Mouse (Mus musculus): ENCODE data around the gene Gm13287.
"Not testable (repeated sequence)": the region's sequence is repeated elsewhere in the genome, so short reads cannot be mapped to it uniquely, and the experiment has no call there.

Gene Gm13287

GRCm38 (mm10) chr4:88802954-88803353 is at the start of gene Gm13287:
TSS of gene Gm13287 (plus strand) at chr4:88803254.
- not testable (repeated sequence) for DNase-seq

DNA sequence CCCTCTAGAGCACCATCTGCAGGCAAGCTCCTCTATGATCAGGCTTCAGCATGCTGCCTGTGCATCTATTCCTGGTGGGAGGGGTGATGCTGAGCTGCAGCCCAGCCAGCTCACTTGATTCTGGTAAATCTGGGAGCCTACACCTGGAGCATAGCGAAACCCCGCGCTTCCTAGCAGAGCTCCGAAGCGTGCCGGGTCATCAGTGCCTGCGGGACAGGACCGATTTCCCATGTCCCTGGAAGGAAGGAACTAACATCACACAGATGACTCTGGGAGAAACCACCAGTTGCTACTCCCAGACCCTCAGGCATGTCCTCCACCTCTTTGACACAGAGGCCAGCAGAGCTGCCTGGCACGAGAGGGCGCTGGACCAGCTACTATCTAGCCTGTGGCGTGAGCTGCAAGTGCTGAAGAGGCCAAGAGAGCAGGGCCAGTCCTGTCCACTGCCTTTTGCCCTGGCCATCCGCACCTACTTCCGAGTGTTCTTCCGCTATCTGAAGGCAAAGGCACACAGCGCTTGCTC is 48.2 kb upstream of the Gm13287 start, which contains the start of gene Gm13271:
TSS of gene Gm13271 (plus strand) at position 51 of the 523 bp plus-strand sequence.
- peak; percentile 72 to 74 for DNase-seq

GRCm38 (mm10) chr4:88756581-88757513 is 46.2 kb upstream of the Gm13287 start:
- DNase-seq: not testable (repeated sequence)

DNA sequence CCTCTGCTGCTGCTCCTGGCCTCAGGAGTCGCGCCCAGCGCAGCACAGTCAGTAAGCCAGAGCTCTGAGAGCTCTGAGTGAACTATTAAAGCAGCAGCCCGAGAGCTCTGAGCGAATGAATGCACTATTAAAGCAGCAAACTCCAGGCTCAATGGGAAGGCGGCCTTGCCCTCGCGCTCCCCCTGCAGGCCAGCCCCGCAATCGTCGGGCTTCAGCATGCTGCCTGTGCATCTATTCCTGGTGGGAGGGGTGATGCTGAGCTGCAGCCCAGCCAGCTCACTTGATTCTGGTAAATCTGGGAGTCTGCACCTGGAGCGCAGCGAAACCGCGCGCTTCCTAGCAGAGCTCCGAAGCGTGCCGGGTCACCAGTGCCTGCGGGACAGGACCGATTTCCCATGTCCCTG is 45.4 kb upstream of the Gm13287 start:
- DNase-seq: peak; percentile 87 to 90

DNA sequence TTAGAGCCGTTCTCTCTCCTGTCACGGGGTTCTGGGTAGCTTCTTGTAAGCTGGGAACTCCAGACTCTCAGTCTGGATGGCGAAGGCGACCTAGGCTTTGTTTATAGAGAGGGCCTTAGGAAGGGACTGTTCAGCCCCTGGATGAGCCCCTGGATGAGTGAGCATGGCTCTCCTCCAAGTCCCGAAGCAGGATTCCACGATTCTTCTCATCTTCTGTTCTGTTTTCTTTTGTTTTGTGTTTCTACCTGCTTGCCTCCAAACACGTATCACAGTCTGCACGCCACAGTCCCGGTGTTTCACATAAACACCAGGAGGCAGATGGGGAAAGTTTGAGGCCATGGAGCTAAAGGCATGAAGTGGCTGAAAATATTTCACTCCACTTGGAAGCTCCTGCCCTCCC is 44.3 kb upstream of the Gm13287 start:
- not testable (repeated sequence) for DNase-seq

DNA sequence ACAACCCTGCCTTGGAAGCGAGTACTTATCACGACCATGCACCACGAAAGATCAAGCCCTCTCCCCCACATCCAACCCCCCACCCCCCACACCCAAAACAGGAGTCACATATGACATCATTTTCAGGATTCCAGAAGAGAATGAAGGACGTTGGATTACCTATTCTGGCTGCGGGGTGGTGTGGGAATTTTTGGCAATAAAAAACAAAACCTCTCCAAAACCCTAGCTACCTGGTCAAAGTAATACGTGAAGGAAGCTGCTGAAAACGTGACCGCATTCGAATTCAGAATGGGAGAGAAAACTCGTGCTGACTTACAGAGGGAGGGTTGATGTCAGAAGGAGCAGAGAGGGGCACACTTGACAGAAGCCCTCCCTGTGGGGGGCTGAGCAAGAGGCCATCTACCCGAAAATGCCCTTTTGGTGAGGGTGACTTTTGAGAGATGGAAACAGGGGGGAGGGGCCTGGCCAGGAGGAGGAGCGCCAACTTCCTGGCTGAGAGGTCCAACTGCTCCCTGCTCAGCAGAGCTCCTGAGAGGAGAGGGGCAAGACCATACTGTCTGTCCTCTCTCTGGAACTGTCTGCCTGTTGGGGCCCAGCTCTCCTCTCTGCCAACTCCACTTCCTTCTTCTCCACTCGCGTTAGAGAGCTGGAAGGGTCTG is 43.3 kb upstream of the Gm13287 start, which contains the start of gene Gm13283:
TSS of gene Gm13283 (plus strand) at position 510 of the 659 bp plus-strand sequence.
- peak in 1 of 2 experiments; percentile 35 for DNase-seq

- peak; percentile 46 to 57 for DNase-seq
These were observed 42.6 kb upstream of the Gm13287 start for GRCm38 (mm10) chr4:88760431-88760830.

- peak; percentile 68 to 69 for DNase-seq
These were observed 41.3 kb upstream of the Gm13287 start for GRCm38 (mm10) chr4:88761776-88762175.

- DNase-seq: peak in 1 of 2 experiments; percentile 29
These were observed 40.7 kb upstream of the Gm13287 start for GRCm38 (mm10) chr4:88762341-88762740.

DNA sequence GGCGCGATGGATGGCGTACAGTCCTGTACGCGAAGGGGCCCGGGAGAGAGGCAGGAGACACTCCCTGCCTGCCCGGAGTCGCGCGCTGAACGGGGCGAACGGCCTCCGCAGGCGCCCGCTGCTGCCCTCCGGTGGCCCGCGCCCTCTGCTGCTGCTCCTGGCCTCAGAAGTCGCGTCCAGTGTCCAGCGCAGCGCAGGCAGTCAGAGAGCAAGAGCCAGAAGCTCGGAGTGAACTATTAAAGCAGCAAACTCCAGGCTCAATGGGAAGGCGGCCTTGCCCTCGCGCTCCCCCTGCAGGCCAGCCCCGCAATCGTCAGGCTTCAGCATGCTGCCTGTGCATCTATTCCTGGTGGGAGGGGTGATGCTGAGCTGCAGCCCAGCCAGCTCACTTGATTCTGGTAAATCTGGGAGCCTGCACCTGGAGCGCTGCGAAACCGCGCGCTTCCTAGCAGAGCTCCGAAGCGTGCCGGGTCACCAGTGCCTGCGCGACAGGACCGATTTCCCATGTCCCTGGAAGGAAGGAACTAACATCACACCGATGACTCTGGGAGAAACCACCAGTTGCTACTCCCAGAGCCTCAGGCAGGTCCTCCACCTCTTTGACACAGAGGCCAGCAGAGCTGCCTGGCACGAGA is 39.6 kb upstream of the Gm13287 start:
- peak in 1 of 2 experiments; percentile 14 for DNase-seq

DNA sequence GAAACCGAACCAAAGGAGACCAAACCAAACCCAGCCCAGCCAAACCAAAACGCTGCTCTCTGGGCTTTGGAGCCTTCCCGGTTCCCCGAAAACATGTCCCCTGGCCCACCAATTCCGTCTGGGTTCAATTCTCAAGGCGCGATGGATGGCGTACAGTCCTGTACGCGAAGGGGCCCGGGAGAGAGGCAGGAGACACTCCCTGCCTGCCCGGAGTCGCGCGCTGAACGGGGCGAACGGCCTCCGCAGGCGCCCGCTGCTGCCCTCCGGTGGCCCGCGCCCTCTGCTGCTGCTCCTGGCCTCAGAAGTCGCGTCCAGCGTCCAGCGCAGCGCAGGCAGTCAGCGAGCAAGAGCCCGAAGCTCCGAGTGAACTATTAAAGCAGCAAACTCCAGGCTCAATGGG is 29.5 kb upstream of the Gm13287 start, which contains the start of gene Gm13290:
TSS of gene Gm13290 (plus strand) at position 301 of the 400 bp plus-strand sequence.
- not testable (repeated sequence) for DNase-seq

- DNase-seq: not testable (repeated sequence)
These were observed 26.4 kb upstream of the Gm13287 start, which contains the start of gene Gm13289 for GRCm38 (mm10) chr4:88776622-88777021. TSS of gene Gm13289 (plus strand) at chr4:88776922.

GRCm38 (mm10) chr4:88779550-88779949 is 23.5 kb upstream of the Gm13287 start, which contains the start of gene Gm13272:
TSS of gene Gm13272 (plus strand) at chr4:88779850.
- not testable (repeated sequence) for DNase-seq

- not testable (repeated sequence) for DNase-seq
These were observed 22.7 kb upstream of the Gm13287 start for GRCm38 (mm10) chr4:88780320-88780719.

DNA sequence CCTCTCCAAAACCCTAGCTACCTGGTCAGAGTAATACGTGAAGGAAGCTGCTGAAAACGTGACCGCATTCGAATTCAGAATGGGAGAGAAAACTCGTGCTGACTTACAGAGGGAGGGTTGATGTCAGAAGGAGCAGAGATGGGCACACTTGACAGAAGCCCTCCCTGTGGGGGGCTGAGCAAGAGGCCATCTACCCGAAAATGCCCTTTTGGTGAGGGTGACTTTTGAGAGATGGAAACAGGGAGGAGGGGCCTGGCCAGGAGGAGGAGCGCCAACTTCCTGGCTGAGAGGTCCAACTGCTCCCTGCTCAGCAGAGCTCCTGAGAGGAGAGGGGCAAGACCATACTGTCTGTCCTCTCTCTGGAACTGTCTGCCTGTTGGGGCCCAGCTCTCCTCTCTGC is 21.2 kb upstream of the Gm13287 start, which contains the start of gene Ifnz:
TSS of gene Ifnz (plus strand) at position 301 of the 400 bp plus-strand sequence.
- DNase-seq: not testable (repeated sequence)

DNA sequence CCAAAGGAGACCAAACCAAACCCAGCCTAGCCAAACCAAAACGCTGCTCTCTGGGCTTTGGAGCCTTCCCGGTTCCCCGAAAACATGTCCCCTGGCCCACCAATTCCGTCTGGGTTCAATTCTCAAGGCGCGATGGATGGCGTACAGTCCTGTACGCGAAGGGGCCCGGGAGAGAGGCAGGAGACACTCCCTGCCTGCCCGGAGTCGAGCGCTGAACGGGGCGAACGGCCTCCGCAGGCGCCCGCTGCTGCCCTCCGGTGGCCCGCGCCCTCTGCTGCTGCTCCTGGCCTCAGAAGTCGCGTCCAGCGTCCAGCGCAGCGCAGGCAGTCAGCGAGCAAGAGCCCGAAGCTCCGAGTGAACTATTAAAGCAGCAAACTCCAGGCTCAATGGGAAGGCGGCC is 20.7 kb upstream of the Gm13287 start:
- DNase-seq: not testable (repeated sequence)

DNA sequence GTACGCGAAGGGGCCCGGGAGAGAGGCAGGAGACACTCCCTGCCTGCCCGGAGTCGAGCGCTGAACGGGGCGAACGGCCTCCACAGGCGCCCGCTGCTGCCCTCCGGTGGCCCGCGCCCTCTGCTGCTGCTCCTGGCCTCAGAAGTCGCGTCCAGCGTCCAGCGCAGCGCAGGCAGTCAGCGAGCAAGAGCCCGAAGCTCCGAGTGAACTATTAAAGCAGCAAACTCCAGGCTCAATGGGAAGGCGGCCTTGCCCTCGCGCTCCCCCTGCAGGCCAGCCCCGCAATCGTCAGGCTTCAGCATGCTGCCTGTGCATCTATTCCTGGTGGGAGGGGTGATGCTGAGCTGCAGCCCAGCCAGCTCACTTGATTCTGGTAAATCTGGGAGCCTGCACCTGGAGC is 17.6 kb upstream of the Gm13287 start, which contains the start of gene Gm13276:
TSS of gene Gm13276 (plus strand) at position 301 of the 400 bp plus-strand sequence.
- DNase-seq: not testable (repeated sequence)

GRCm38 (mm10) chr4:88788402-88788801 is 14.7 kb upstream of the Gm13287 start, which contains the start of gene Gm13277:
TSS of gene Gm13277 (plus strand) at chr4:88788632.
- peak; percentile 57 to 58 for DNase-seq

- DNase-seq: not testable (repeated sequence)
These were observed 11.8 kb upstream of the Gm13287 start, which contains the start of gene Gm13278 for GRCm38 (mm10) chr4:88791250-88791649. TSS of gene Gm13278 (plus strand) at chr4:88791550.

DNA sequence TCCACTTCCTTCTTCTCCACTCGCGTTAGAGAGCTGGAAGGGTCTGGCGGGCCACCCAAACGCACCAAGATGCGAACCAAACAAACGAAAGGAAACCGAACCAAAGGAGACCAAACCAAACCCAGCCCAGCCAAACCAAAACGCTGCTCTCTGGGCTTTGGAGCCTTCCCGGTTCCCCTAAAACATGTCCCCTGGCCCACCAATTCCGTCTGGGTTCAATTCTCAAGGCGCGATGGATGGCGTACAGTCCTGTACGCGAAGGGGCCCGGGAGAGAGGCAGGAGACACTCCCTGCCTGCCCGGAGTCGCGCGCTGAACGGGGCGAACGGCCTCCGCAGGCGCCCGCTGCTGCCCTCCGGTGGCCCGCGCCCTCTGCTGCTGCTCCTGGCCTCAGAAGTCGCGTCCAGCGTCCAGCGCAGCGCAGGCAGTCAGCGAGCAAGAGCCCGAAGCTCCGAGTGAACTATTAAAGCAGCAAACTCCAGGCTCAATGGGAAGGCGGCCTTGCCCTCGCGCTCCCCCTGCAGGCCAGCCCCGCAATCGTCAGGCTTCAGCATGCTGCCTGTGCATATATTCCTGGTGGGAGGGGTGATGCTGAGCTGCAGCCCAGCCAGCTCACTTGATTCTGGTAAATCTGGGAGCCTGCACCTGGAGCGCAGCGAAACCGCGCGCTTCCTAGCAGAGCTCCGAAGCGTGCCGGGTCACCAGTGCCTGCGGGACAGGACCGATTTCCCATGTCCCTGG is 8.9 kb upstream of the Gm13287 start, which contains the start of gene Gm13275:
TSS of gene Gm13275 (plus strand) at position 552 of the 740 bp plus-strand sequence.
- peak; percentile 66 to 79 for DNase-seq

DNA sequence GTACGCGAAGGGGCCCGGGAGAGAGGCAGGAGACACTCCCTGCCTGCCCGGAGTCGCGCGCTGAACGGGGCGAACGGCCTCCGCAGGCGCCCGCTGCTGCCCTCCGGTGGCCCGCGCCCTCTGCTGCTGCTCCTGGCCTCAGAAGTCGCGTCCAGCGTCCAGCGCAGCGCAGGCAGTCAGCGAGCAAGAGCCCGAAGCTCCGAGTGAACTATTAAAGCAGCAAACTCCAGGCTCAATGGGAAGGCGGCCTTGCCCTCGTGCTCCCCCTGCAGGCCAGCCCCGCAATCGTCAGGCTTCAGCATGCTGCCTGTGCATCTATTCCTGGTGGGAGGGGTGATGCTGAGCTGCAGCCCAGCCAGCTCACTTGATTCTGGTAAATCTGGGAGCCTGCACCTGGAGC is 6.0 kb upstream of the Gm13287 start, which contains the start of gene Gm13279:
TSS of gene Gm13279 (plus strand) at position 301 of the 400 bp plus-strand sequence.
- DNase-seq: not testable (repeated sequence)
